Mouse (Mus musculus): ENCODE data around the gene Gm17521. TPM values are rescaled to one million over a fixed set of nuclear protein-coding genes. Genes with fewer than 3 reads are reported as not detected.
"Not testable (repeated sequence)": the region's sequence is repeated elsewhere in the genome, so short reads cannot be mapped to it uniquely, and the experiment has no call there.

The Gm17521 gene
- polyA plus RNA-seq (2012; rRNA removed) = not detected in 2 replicates

GRCm38 (mm10) chrX:123029569-123029968 is at the start of gene Gm17521:
Gene Gm17521, minus strand, starts transcription at chrX:123029669.
- not testable (repeated sequence) for H3K4me1 ChIP-seq (ENCODE audit: control insufficient read depth, insufficient read depth, low read length); DNase-seq; H3K27ac ChIP-seq (ENCODE audit: insufficient read depth, low read depth, low read length); H3K36me3 ChIP-seq (ENCODE audit: control insufficient read depth, insufficient read depth, low read length); H3K27me3 ChIP-seq (replicated peaks; ENCODE audit: control insufficient read depth, insufficient read depth, low read length); H3K4me3 ChIP-seq (ENCODE audit: insufficient read depth, low read depth, low read length)
- WGBS = 65% methylated on average over 1 of the region's 1 CpGs

GRCm38 (mm10) chrX:123043956-123044355 is 14.5 kb upstream of the Gm17521 start:
- Histone ChIP-seq H3K27ac (ENCODE audit: insufficient read depth, low read depth, low read length) (no peak overlapping the region), H3K27me3 (replicated peaks; ENCODE audit: control insufficient read depth, insufficient read depth, low read length) (no peaks in the 10 kb centered on the region), H3K4me1 (ENCODE audit: control insufficient read depth, insufficient read depth, low read length) (no peaks in the 10 kb centered on the region), H3K36me3 (ENCODE audit: control insufficient read depth, insufficient read depth, low read length) (no peaks in the 10 kb centered on the region), H3K4me3 (ENCODE audit: insufficient read depth, low read depth, low read length) (no peak overlapping the region)
- no peak for TF ChIP-seq CTCF (conservative IDR thresholded peaks at IDR 0.05; ENCODE audit: insufficient read depth, insufficient read length, low read depth, low read length)
- no peak for TF ChIP-seq POLR2A (IDR thresholded peaks at IDR 0.05; ENCODE audit: low read depth, low read length)
- no peak for DNase-seq

- Histone ChIP-seq H3K36me3 (ENCODE audit: control insufficient read depth, insufficient read depth, low read length) (no peaks in the 10 kb centered on the region), H3K4me3 (ENCODE audit: insufficient read depth, low read depth, low read length) (no peak overlapping the region), H3K4me1 (ENCODE audit: control insufficient read depth, insufficient read depth, low read length) (no peaks in the 10 kb centered on the region), H3K27me3 (replicated peaks; ENCODE audit: control insufficient read depth, insufficient read depth, low read length) (no peaks in the 10 kb centered on the region), H3K27ac (ENCODE audit: insufficient read depth, low read depth, low read length) (no peak overlapping the region)
- DNase-seq = no peak
- WGBS = 69% methylated on average over 4 of the region's 4 CpGs
- TF ChIP-seq POLR2A (IDR thresholded peaks at IDR 0.05; ENCODE audit: low read depth, low read length) (no peak), CTCF (conservative IDR thresholded peaks at IDR 0.05; ENCODE audit: insufficient read depth, insufficient read length, low read depth, low read length) (no peak)
These were observed 14.0 kb upstream of the Gm17521 start for GRCm38 (mm10) chrX:123043516-123043915.

Other genes with a start within 250 kb of the Gm17521 start
- gene Cldn34c1, start 73.8 kb upstream of the Gm17521 start, polyA plus RNA-seq (2012; rRNA removed) = 2.7 and 3.8 TPM in 2 replicates
- not detected in 2 replicates for gene Srsx, start 192.8 kb upstream of the Gm17521 start, polyA plus RNA-seq (2012; rRNA removed)
- gene Gm17577, start 217.2 kb upstream of the Gm17521 start, polyA plus RNA-seq (2012; rRNA removed) = not detected in 2 replicates